Mouse (Mus musculus) kidney, embryonic 14.5 days (tissue): Measurements from ENCODE around the gene Six3. TPM values are rescaled to one million over a fixed set of nuclear protein-coding genes. Genes with fewer than 3 reads are reported as not detected.

Experiments
- ATAC-seq: fragments of 200-750 bp; cut with Nextera tagmentation; 2 replicates; pipeline ENCODE4 v1.8.0; 2017; ENCODE audit warnings: moderate number of reproducible peaks, mild to moderate bottlenecking, moderate TSS enrichment, moderate library complexity; ENCODE audit not compliant: low FRiP score, low TSS enrichment
- H3K27ac ChIP-seq: fragments of 300-500 bp; sonication (generic); 2 replicates; pipeline ENCODE4 v1.5.1; 2014; ENCODE audit warnings: low read depth, mild to moderate bottlenecking, low read length, moderate library complexity, mixed read lengths
- H3K27me3 ChIP-seq: fragments of 300-500 bp; sonication (generic); 2 replicates; pipeline ENCODE4 v1.6.1; 2014; ENCODE audit warnings: mild to moderate bottlenecking, low read length; ENCODE audit not compliant: control insufficient read depth, insufficient read depth
- H3K36me3 ChIP-seq: fragments of 300-500 bp; sonication (generic); 2 replicates; pipeline ENCODE4 v1.6.1; 2014; ENCODE audit warnings: low read length, mixed read lengths; ENCODE audit not compliant: control insufficient read depth, insufficient read depth
- H3K4me1 ChIP-seq: fragments of 300-500 bp; sonication (generic); 2 replicates; pipeline ENCODE4 v1.6.1; 2014; ENCODE audit warnings: low read length, mixed read lengths; ENCODE audit not compliant: control insufficient read depth, insufficient read depth
- H3K4me2 ChIP-seq: fragments of 300-500 bp; sonication (generic); replicated peaks from 2 replicates; pipeline ENCODE4 v1.6.1; 2014; ENCODE audit warnings: low read depth, mild to moderate bottlenecking, low read length
- H3K4me3 ChIP-seq: fragments of 300-500 bp; sonication (generic); 2 replicates; pipeline ENCODE4 v1.5.1; 2014; ENCODE audit warnings: mild to moderate bottlenecking, low read length
- H3K9ac ChIP-seq: fragments of 300-500 bp; sonication (generic); 2 replicates; pipeline ENCODE4 v1.6.1; 2014; ENCODE audit warnings: low read depth, mild to moderate bottlenecking, low read length, moderate library complexity
- H3K9me3 ChIP-seq: fragments of 300-500 bp; sonication (generic); 2 replicates; pipeline ENCODE4 v1.6.1; 2016; ENCODE audit warnings: low read length; ENCODE audit not compliant: control insufficient read depth
- WGBS: fragments of 180-500 bp; shearing (Covaris S2); extraction: QIAGEN DNeasy Blood & Tissue Kit; methylation state at CpG from one replicate; pipeline ENCODE4 v1.1.7; 2014; 5-methylcytosine and 5-hydroxymethylcytosine counted together
- polyA plus RNA-seq: library from polyadenylated mRNA; unstranded; fragments of >200 nt; fragmentation: Nextera tagmentation; extraction: Ambion mirVana; gene quantifications from 2 replicates; pipeline ENCODE4 v1.2.1, GENCODE M21; 2014

Gene Six3
- polyA plus RNA-seq = not detected in 2 replicates

GRCm38 (mm10) chr17:85613266-85613860 lies at the start of gene Six3:
Gene Six3 (plus strand): TSS chr17:85613608.
- Histone ChIP-seq H3K4me3 (no peak within 1 kb of the TSS), H3K27ac (no peak within 1 kb of the TSS), H3K4me2 (no peak within 1 kb of the TSS), H3K9ac (no peak within 1 kb of the TSS), H3K27me3 (peaks cover 99% of the 10 kb centered on the region), H3K4me1 (peaks cover 7% of the 10 kb centered on the region), H3K9me3 (no peaks in the 10 kb centered on the region), H3K36me3 (no peaks in the 10 kb centered on the region)
- no peak for ATAC-seq
- WGBS = 0% methylated on average over 22 of the region's 30 CpGs

GRCm38 (mm10) chr17:85564107-85564506 lies 49.3 kb upstream of the Six3 start:
- H3K27me3 ChIP-seq = no peaks in the 10 kb centered on the region
- WGBS = 68% methylated on average over 7 of the region's 7 CpGs
- no peak overlapping the region for H3K9ac ChIP-seq
- no peak overlapping the region for H3K4me2 ChIP-seq
- H3K9me3 ChIP-seq = peaks cover 2% of the 10 kb centered on the region; the same call in 1 of the 2 replicates
- H3K4me3 ChIP-seq = no peak overlapping the region
- no peaks in the 10 kb centered on the region for H3K36me3 ChIP-seq
- H3K27ac ChIP-seq = no peak overlapping the region
- ATAC-seq = no peak
- H3K4me1 ChIP-seq = no peaks in the 10 kb centered on the region

GRCm38 (mm10) chr17:85574023-85574422 lies 39.4 kb upstream of the Six3 start:
- H3K4me3 ChIP-seq = no peak overlapping the region
- H3K36me3 ChIP-seq = no peaks in the 10 kb centered on the region
- H3K4me1 ChIP-seq = no peaks in the 10 kb centered on the region
- no peaks in the 10 kb centered on the region; the same call in 1 of the 2 replicates for H3K27me3 ChIP-seq
- ATAC-seq = no peak
- 96% methylated on average over 3 of the region's 3 CpGs for WGBS
- H3K4me2 ChIP-seq = no peak overlapping the region
- H3K27ac ChIP-seq = no peak overlapping the region
- H3K9ac ChIP-seq = no peak overlapping the region
- no peaks in the 10 kb centered on the region for H3K9me3 ChIP-seq

- Histone ChIP-seq H3K9ac (no peak overlapping the region), H3K27ac (no peak overlapping the region), H3K36me3 (no peaks in the 10 kb centered on the region), H3K9me3 (no peaks in the 10 kb centered on the region), H3K4me2 (no peak overlapping the region), H3K4me3 (no peak overlapping the region), H3K27me3 (no peaks in the 10 kb centered on the region; the same call in 1 of the 2 replicates), H3K4me1 (no peaks in the 10 kb centered on the region)
- ATAC-seq = no peak
- 66% methylated on average over 5 of the region's 5 CpGs for WGBS
These were observed 35.1 kb upstream of the Six3 start for GRCm38 (mm10) chr17:85578290-85578689.

GRCm38 (mm10) chr17:85579350-85579749 lies 34.1 kb upstream of the Six3 start:
- no peak overlapping the region for H3K4me3 ChIP-seq
- no peaks in the 10 kb centered on the region for H3K9me3 ChIP-seq
- H3K27ac ChIP-seq = no peak overlapping the region
- WGBS = 87% methylated on average over 10 of the region's 10 CpGs
- H3K36me3 ChIP-seq = no peaks in the 10 kb centered on the region
- no peak overlapping the region for H3K9ac ChIP-seq
- no peaks in the 10 kb centered on the region; the same call in 1 of the 2 replicates for H3K27me3 ChIP-seq
- H3K4me2 ChIP-seq = no peak overlapping the region
- no peak for ATAC-seq
- H3K4me1 ChIP-seq = no peaks in the 10 kb centered on the region

- no peaks in the 10 kb centered on the region for H3K4me1 ChIP-seq
- no peak overlapping the region for H3K4me3 ChIP-seq
- no peaks in the 10 kb centered on the region for H3K36me3 ChIP-seq
- no peaks in the 10 kb centered on the region; the same call in 1 of the 2 replicates for H3K27me3 ChIP-seq
- H3K27ac ChIP-seq = no peak overlapping the region
- ATAC-seq = no peak
- no peaks in the 10 kb centered on the region for H3K9me3 ChIP-seq
- 94% methylated on average over 6 of the region's 6 CpGs for WGBS
- H3K4me2 ChIP-seq = no peak overlapping the region
- H3K9ac ChIP-seq = no peak overlapping the region
These were observed 33.2 kb upstream of the Six3 start for GRCm38 (mm10) chr17:85580221-85580620.

- Histone ChIP-seq H3K9ac (no peak overlapping the region), H3K4me3 (no peak overlapping the region), H3K4me1 (no peaks in the 10 kb centered on the region), H3K36me3 (no peaks in the 10 kb centered on the region), H3K9me3 (no peaks in the 10 kb centered on the region), H3K27ac (no peak overlapping the region), H3K4me2 (no peak overlapping the region), H3K27me3 (no peaks in the 10 kb centered on the region)
- WGBS = 92% methylated on average over 4 of the region's 4 CpGs
- ATAC-seq = no peak
These were observed 29.2 kb upstream of the Six3 start for GRCm38 (mm10) chr17:85584170-85584569.

GRCm38 (mm10) chr17:85584573-85584972 lies 28.8 kb upstream of the Six3 start:
- Histone ChIP-seq H3K36me3 (no peaks in the 10 kb centered on the region), H3K9me3 (no peaks in the 10 kb centered on the region), H3K4me2 (no peak overlapping the region), H3K9ac (no peak overlapping the region), H3K4me1 (no peaks in the 10 kb centered on the region), H3K27ac (no peak overlapping the region), H3K4me3 (no peak overlapping the region), H3K27me3 (no peaks in the 10 kb centered on the region)
- 59% methylated on average over 7 of the region's 7 CpGs for WGBS
- ATAC-seq = no peak

- ATAC-seq = no peak
- no peak overlapping the region for H3K4me3 ChIP-seq
- H3K4me1 ChIP-seq = no peaks in the 10 kb centered on the region
- H3K27ac ChIP-seq = no peak overlapping the region
- H3K9me3 ChIP-seq = no peaks in the 10 kb centered on the region
- no peaks in the 10 kb centered on the region for H3K36me3 ChIP-seq
- no peaks in the 10 kb centered on the region for H3K27me3 ChIP-seq
- WGBS = 89% methylated on average over 5 of the region's 5 CpGs
- no peak overlapping the region for H3K4me2 ChIP-seq
- H3K9ac ChIP-seq = no peak overlapping the region
These were observed 27.6 kb upstream of the Six3 start for GRCm38 (mm10) chr17:85585779-85586178.
